In genomic region chr9:54821442-54822100, GRCm38 (mm10) we compare ENCODE assay signal across 9 mouse cellular contexts. TPM values are rescaled to one million over a fixed set of nuclear protein-coding genes. Genes with fewer than 3 reads are reported as not detected.
DNase-seq lines count a peak whose midpoint lies in the region; ATAC-seq lines count a peak whose summit lies in the region.
"Had no signal": no experiment of that assay in that cellular context is flagged by ENCODE, and none has a peak within 500 bp of the region (broad histone marks: within the 10 kb centered on the region; RNA-seq: fewer than 3 reads in every experiment).

No protein-coding gene starts in this region.

- no peaks in the 10 kb centered on the region for H3K36me3 ChIP-seq in forebrain, embryonic 10.5 days (replicated peaks)
- H3K36me3 ChIP-seq in intestine, embryonic 15.5 days: no peaks in the 10 kb centered on the region
- H3K36me3 ChIP-seq in midbrain, embryonic 11.5 days (ENCODE audit: control insufficient read depth, insufficient read depth, low read length): no peaks in the 10 kb centered on the region
- H3K36me3 ChIP-seq in stomach, embryonic 16.5 days (ENCODE audit: control insufficient read depth, insufficient read depth, low read length): no peaks in the 10 kb centered on the region

- no peaks in the 10 kb centered on the region; the same call in 1 of the 2 replicates for H3K27me3 ChIP-seq in forebrain, embryonic 10.5 days (ENCODE audit: poor library complexity, severe bottlenecking)
- H3K27me3 ChIP-seq in intestine, embryonic 15.5 days (replicated peaks): no peaks in the 10 kb centered on the region
- no peaks in the 10 kb centered on the region for H3K27me3 ChIP-seq in midbrain, embryonic 11.5 days (ENCODE audit: control insufficient read depth, insufficient read depth, low read length)
- no peaks in the 10 kb centered on the region for H3K27me3 ChIP-seq in stomach, embryonic 16.5 days (ENCODE audit: control insufficient read depth, insufficient read depth, low read length)

- 56% methylated on average over 5 of the region's 5 CpGs for WGBS in forebrain, embryonic 10.5 days
- WGBS in intestine, embryonic 15.5 days: 61% methylated on average over 5 of the region's 5 CpGs
- WGBS in midbrain, embryonic 11.5 days: 55% methylated on average over 5 of the region's 5 CpGs
- WGBS in stomach, embryonic 16.5 days: 60% methylated on average over 5 of the region's 5 CpGs

- H3K4me1 ChIP-seq in forebrain, embryonic 10.5 days: peaks cover 32% of the 10 kb centered on the region
- 0 out of 2 replicates have a peak, but pooled peaks cover under 1% of the 10 kb centered on the region for H3K4me1 ChIP-seq in intestine, embryonic 15.5 days (replicated peaks)
- H3K4me1 ChIP-seq in midbrain, embryonic 11.5 days (ENCODE audit: control insufficient read depth, insufficient read depth, low read length): 0 out of 2 replicates have a peak, but pooled peaks cover 2% of the 10 kb centered on the region
- peaks cover 3% of the 10 kb centered on the region; the same call in 1 of the 2 replicates for H3K4me1 ChIP-seq in stomach, embryonic 16.5 days (ENCODE audit: control insufficient read depth, insufficient read depth, low read length)

- H3K4me3 ChIP-seq in forebrain, embryonic 10.5 days: no peak overlapping the region
- H3K4me3 ChIP-seq in intestine, embryonic 15.5 days (replicated peaks): no peak overlapping the region
- no peak overlapping the region for H3K4me3 ChIP-seq in midbrain, embryonic 11.5 days (ENCODE audit: low read depth, low read length)
- H3K4me3 ChIP-seq in stomach, embryonic 16.5 days (replicated peaks; ENCODE audit: low read length): no peak overlapping the region

- H3K4me2 ChIP-seq in intestine, embryonic 15.5 days (replicated peaks): no peak overlapping the region
- no peak overlapping the region for H3K4me2 ChIP-seq in midbrain, embryonic 11.5 days
- H3K4me2 ChIP-seq in stomach, embryonic 16.5 days (ENCODE audit: low read depth, low read length): no peak overlapping the region

- no peak overlapping the region for H3K9ac ChIP-seq in intestine, embryonic 15.5 days
- no peak overlapping the region for H3K9ac ChIP-seq in midbrain, embryonic 11.5 days (ENCODE audit: low read length)
- no peak overlapping the region for H3K9ac ChIP-seq in stomach, embryonic 16.5 days (ENCODE audit: low read length)

- H3K27ac ChIP-seq in forebrain, embryonic 10.5 days: peak overlapping the region; percentile 41; the same call in 1 of the 2 replicates
- no peak overlapping the region for H3K27ac ChIP-seq in intestine, embryonic 15.5 days
- no peak overlapping the region for H3K27ac ChIP-seq in midbrain, embryonic 11.5 days (ENCODE audit: low read depth, low read length)
- no peak overlapping the region for H3K27ac ChIP-seq in stomach, embryonic 16.5 days (ENCODE audit: low read length)

- no peak for ATAC-seq in cerebellum, adult (ENCODE audit: insufficient number of reproducible peaks, low FRiP score, low TSS enrichment)
- ATAC-seq in intestine, embryonic 15.5 days: peak; percentile 39; the same call in 1 of the 2 replicates
- ATAC-seq in midbrain, embryonic 11.5 days (ENCODE audit: low FRiP score): peak; percentile 58; the same call in 1 of the 2 replicates
- ATAC-seq in stomach, embryonic 16.5 days (ENCODE audit: insufficient read depth, low FRiP score): peak; percentile 44; the same call in 1 of the 2 replicates

- H3K9me3 ChIP-seq in forebrain, embryonic 10.5 days: no peaks in the 10 kb centered on the region
- H3K9me3 ChIP-seq in intestine, embryonic 15.5 days: no peaks in the 10 kb centered on the region
- H3K9me3 ChIP-seq in midbrain, embryonic 11.5 days (ENCODE audit: control insufficient read depth, low read length): no peaks in the 10 kb centered on the region
- H3K9me3 ChIP-seq in stomach, embryonic 16.5 days (replicated peaks; ENCODE audit: control insufficient read depth, low read length): no peaks in the 10 kb centered on the region

- peak; percentile 3 for DNase-seq in cerebellum, adult 8-10 months
- peak; percentile 77 for DNase-seq in ZHBTc4 (ENCODE audit: low read depth, low spot score)
- DNase-seq in forebrain, embryonic 10.5 days (ENCODE audit: extremely low spot score, low spot score): peak; percentile 52
- peak; percentile 3 to 6 for DNase-seq in left cerebral cortex, adult 8-10 months (ENCODE audit: low spot score in 2 of 2)
- peak; percentile 92 for DNase-seq in midbrain, embryonic 11.5 days (ENCODE audit: low spot score, missing footprints)

RNA-seq across cellular contexts. Expression of gene Ireb2, which starts 42.0 kb away (rescaled TPM):
- 46.0 and 46.4 TPM in 2 replicates for polyA plus RNA-seq in forebrain, embryonic 10.5 days (2016; fragmentation: Nextera tagmentation; extraction: Ambion mirVana)
- 24.1 and 27.8 TPM in 2 replicates for polyA plus RNA-seq in intestine, embryonic 15.5 days (2015; fragmentation: Nextera tagmentation; extraction: Ambion mirVana)
- total RNA-seq in left cerebral cortex, adult 8-10 months (2022): 10 to 100 TPM; 44.4 to 53.0 (median 48.8) TPM
- 64.5 and 72.6 TPM in 2 replicates for polyA plus RNA-seq in midbrain, embryonic 11.5 days (2014; fragmentation: Nextera tagmentation; extraction: Ambion mirVana)
- polyA plus RNA-seq in stomach, embryonic 16.5 days (2015; fragmentation: Nextera tagmentation; extraction: Ambion mirVana): 28.5 and 31.5 TPM in 2 replicates

RNA-seq across cellular contexts. Expression of gene Crabp1, which starts 57.0 kb away (rescaled TPM):
- 1,057 and 1,193 TPM in 2 replicates for polyA plus RNA-seq in forebrain, embryonic 10.5 days (2016; fragmentation: Nextera tagmentation; extraction: Ambion mirVana)
- 16.5 and 16.7 TPM in 2 replicates for polyA plus RNA-seq in intestine, embryonic 15.5 days (2015; fragmentation: Nextera tagmentation; extraction: Ambion mirVana)
- 1 to 10 TPM; 3.4 to 8.4 (median 6.4) TPM for total RNA-seq in left cerebral cortex, adult 8-10 months (2022)
- 1,135 and 1,165 TPM in 2 replicates for polyA plus RNA-seq in midbrain, embryonic 11.5 days (2014; fragmentation: Nextera tagmentation; extraction: Ambion mirVana)
- 34.3 and 43.5 TPM in 2 replicates for polyA plus RNA-seq in stomach, embryonic 16.5 days (2015; fragmentation: Nextera tagmentation; extraction: Ambion mirVana)
- total RNA-seq: heart, postnatal 36 days had no signal

Comparison
In these comparisons a context has a peak if more than half of its experiments do, and no peak if none do; other contexts are left out.
1. DNase-seq: peak in every context shown above with its lines; median percentile 92 in midbrain, embryonic 11.5 days; 77 in ZHBTc4; 52 in forebrain, embryonic 10.5 days; 4 in left cerebral cortex, adult 8-10 months; 3 in cerebellum, adult 8-10 months.
2. RNA of gene Crabp1, which starts 57.0 kb away (polyA plus RNA-seq): 1,057 to 1,193 TPM in forebrain, embryonic 10.5 days and 1,135 to 1,165 TPM in midbrain, embryonic 11.5 days; 34.3 to 43.5 TPM in stomach, embryonic 16.5 days and 16.5 to 16.7 TPM in intestine, embryonic 15.5 days; every median in the first group is over 10 times any median in the second.